Mouse (Mus musculus): ENCODE data around the gene Tsc2. TPM values are rescaled to one million over a fixed set of nuclear protein-coding genes. Genes with fewer than 3 reads are reported as not detected.

Tsc2 gene
- polyA plus RNA-seq, 1 experiment from 2014 or later: 25.8 TPM

GRCm38 (mm10) chr17:24658017-24658758 is 25.8 kb upstream of the Tsc2 start, which contains the start of gene Npw:
TSS of gene Npw (minus strand) at chr17:24658457.
- Histone ChIP-seq H3K36me3 (ENCODE audit: control insufficient read depth, insufficient read depth) (no peaks in the 10 kb centered on the region), H3K4me2 (replicated peaks; ENCODE audit: low read depth) (peak within 1 kb of the TSS; percentile 72), H3K9me3 (ENCODE audit: control insufficient read depth) (no peaks in the 10 kb centered on the region), H3K9ac (ENCODE audit: low read depth, low read length) (peak within 1 kb of the TSS; percentile 40), H3K27ac (ENCODE audit: low read depth, low read length) (no peak within 1 kb of the TSS), H3K27me3 (replicated peaks; ENCODE audit: control insufficient read depth, insufficient read depth, low read length) (peaks cover 27% of the 10 kb centered on the region), H3K4me1 (replicated peaks; ENCODE audit: control insufficient read depth, insufficient read depth, low read length) (no peaks in the 10 kb centered on the region), H3K4me3 (ENCODE audit: low read depth, low read length) (peak within 1 kb of the TSS; percentile 38)
- TF ChIP-seq CTCF (IDR thresholded peaks at IDR 0.05; ENCODE audit: low read depth): no peak
- 4% methylated on average over 47 of the region's 47 CpGs for WGBS
- ATAC-seq: peak; percentile 54; the same call in 1 of the 2 replicates

- no peak overlapping the region for H3K4me3 ChIP-seq (ENCODE audit: low read depth, low read length)
- no peak for TF ChIP-seq CTCF (IDR thresholded peaks at IDR 0.05; ENCODE audit: low read depth)
- no peaks in the 10 kb centered on the region for H3K9me3 ChIP-seq (ENCODE audit: control insufficient read depth)
- H3K4me1 ChIP-seq (replicated peaks; ENCODE audit: control insufficient read depth, insufficient read depth, low read length): 0 out of 2 replicates have a peak, but pooled peaks cover under 1% of the 10 kb centered on the region
- no peaks in the 10 kb centered on the region for H3K36me3 ChIP-seq (ENCODE audit: control insufficient read depth, insufficient read depth)
- 59% methylated on average over 4 of the region's 4 CpGs for WGBS
- H3K27me3 ChIP-seq (replicated peaks; ENCODE audit: control insufficient read depth, insufficient read depth, low read length): peaks cover 28% of the 10 kb centered on the region
- ATAC-seq: no peak
- H3K4me2 ChIP-seq (replicated peaks; ENCODE audit: low read depth): no peak overlapping the region
- no peak overlapping the region for H3K9ac ChIP-seq (ENCODE audit: low read depth, low read length)
- H3K27ac ChIP-seq (ENCODE audit: low read depth, low read length): no peak overlapping the region
These were observed 22.5 kb upstream of the Tsc2 start for GRCm38 (mm10) chr17:24654969-24655368.

GRCm38 (mm10) chr17:24653967-24654710 is 21.7 kb upstream of the Tsc2 start:
- H3K4me3 ChIP-seq (ENCODE audit: low read depth, low read length): 0 out of 2 replicates have a peak overlapping the region, but pooled peaks have one; percentile 4
- H3K4me2 ChIP-seq (replicated peaks; ENCODE audit: low read depth): peak overlapping the region; percentile 53
- H3K9ac ChIP-seq (ENCODE audit: low read depth, low read length): no peak overlapping the region
- 4% methylated on average over 19 of the region's 19 CpGs for WGBS
- ATAC-seq: peak; percentile 45; the same call in 1 of the 2 replicates
- no peaks in the 10 kb centered on the region for H3K36me3 ChIP-seq (ENCODE audit: control insufficient read depth, insufficient read depth)
- TF ChIP-seq CTCF (IDR thresholded peaks at IDR 0.05; ENCODE audit: low read depth): peak; percentile 96
- H3K27ac ChIP-seq (ENCODE audit: low read depth, low read length): no peak overlapping the region
- peaks cover 27% of the 10 kb centered on the region for H3K27me3 ChIP-seq (replicated peaks; ENCODE audit: control insufficient read depth, insufficient read depth, low read length)
- H3K4me1 ChIP-seq (replicated peaks; ENCODE audit: control insufficient read depth, insufficient read depth, low read length): 0 out of 2 replicates have a peak, but pooled peaks cover 4% of the 10 kb centered on the region
- no peaks in the 10 kb centered on the region for H3K9me3 ChIP-seq (ENCODE audit: control insufficient read depth)

- Histone ChIP-seq H3K4me2 (replicated peaks; ENCODE audit: low read depth) (no peak overlapping the region), H3K36me3 (ENCODE audit: control insufficient read depth, insufficient read depth) (no peaks in the 10 kb centered on the region; the same call in 1 of the 2 replicates), H3K9me3 (ENCODE audit: control insufficient read depth) (no peaks in the 10 kb centered on the region), H3K27me3 (replicated peaks; ENCODE audit: control insufficient read depth, insufficient read depth, low read length) (peaks cover 6% of the 10 kb centered on the region; the same call in 1 of the 2 replicates), H3K27ac (ENCODE audit: low read depth, low read length) (no peak overlapping the region), H3K4me3 (ENCODE audit: low read depth, low read length) (no peak overlapping the region), H3K4me1 (replicated peaks; ENCODE audit: control insufficient read depth, insufficient read depth, low read length) (0 out of 2 replicates have a peak, but pooled peaks cover 4% of the 10 kb centered on the region), H3K9ac (ENCODE audit: low read depth, low read length) (no peak overlapping the region)
- ATAC-seq: no peak
- 65% methylated on average over 3 of the region's 3 CpGs for WGBS
- no peak for TF ChIP-seq CTCF (IDR thresholded peaks at IDR 0.05; ENCODE audit: low read depth)
These were observed 19.4 kb upstream of the Tsc2 start for GRCm38 (mm10) chr17:24651835-24652234.

GRCm38 (mm10) chr17:24650766-24651165 is 18.3 kb upstream of the Tsc2 start:
- Histone ChIP-seq H3K4me1 (replicated peaks; ENCODE audit: control insufficient read depth, insufficient read depth, low read length) (0 out of 2 replicates have a peak, but pooled peaks cover 4% of the 10 kb centered on the region), H3K27me3 (replicated peaks; ENCODE audit: control insufficient read depth, insufficient read depth, low read length) (peaks cover 3% of the 10 kb centered on the region; the same call in 1 of the 2 replicates), H3K9me3 (ENCODE audit: control insufficient read depth) (no peaks in the 10 kb centered on the region), H3K36me3 (ENCODE audit: control insufficient read depth, insufficient read depth) (no peaks in the 10 kb centered on the region; the same call in 1 of the 2 replicates), H3K27ac (ENCODE audit: low read depth, low read length) (no peak overlapping the region), H3K4me2 (replicated peaks; ENCODE audit: low read depth) (peak overlapping the region; percentile 97), H3K4me3 (ENCODE audit: low read depth, low read length) (peak overlapping the region; percentile 71; the same call in 1 of the 2 replicates), H3K9ac (ENCODE audit: low read depth, low read length) (0 out of 2 replicates have a peak overlapping the region, but pooled peaks have one; percentile 72)
- WGBS: 76% methylated on average over 4 of the region's 4 CpGs
- no peak for TF ChIP-seq CTCF (IDR thresholded peaks at IDR 0.05; ENCODE audit: low read depth)
- ATAC-seq: no peak
